Mouse (Mus musculus): Measurements from ENCODE around the gene Hoxd4. TPM values are rescaled to one million over a fixed set of nuclear protein-coding genes. Genes with fewer than 3 reads are reported as not detected.

Hoxd4 gene
- polyA plus RNA-seq, 1 experiment from 2014 or later, result 4.7 TPM

DNA sequence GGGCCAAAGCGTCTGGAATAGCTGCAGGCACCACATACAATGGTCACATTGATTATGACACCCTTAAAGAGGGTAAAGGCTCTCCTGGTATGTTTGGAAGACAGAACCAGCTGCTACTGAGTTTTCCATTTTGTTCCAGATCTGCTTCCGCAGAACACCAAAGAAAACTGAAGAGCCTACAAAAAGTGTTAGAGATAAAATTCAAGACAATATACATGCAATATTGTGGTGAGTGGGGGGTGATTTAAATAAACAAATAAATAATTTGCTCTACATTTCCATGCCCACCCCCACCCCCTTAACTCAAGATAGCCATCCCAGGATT is 27.7 kb downstream of the Hoxd4 start:
- no peaks in the 10 kb centered on the region for H3K27me3 ChIP-seq (ENCODE audit: control insufficient read depth, insufficient read depth, low read length)
- H3K27ac ChIP-seq (ENCODE audit: low read depth, low read length), result peak overlapping the region; percentile 92
- H3K4me1 ChIP-seq (ENCODE audit: control insufficient read depth, insufficient read depth, low read length), result peaks cover 66% of the 10 kb centered on the region
- H3K36me3 ChIP-seq (ENCODE audit: control insufficient read depth, insufficient read depth, low read length), result peaks cover 7% of the 10 kb centered on the region; the same call in 1 of the 2 replicates
- peak overlapping the region; percentile 55; the same call in 1 of the 2 replicates for H3K9ac ChIP-seq (replicated peaks; ENCODE audit: low read depth, low read length)
- 8% methylated on average over 2 of the region's 2 CpGs for WGBS
- peak overlapping the region; percentile 66 for H3K4me2 ChIP-seq (ENCODE audit: low read depth, low read length)
- no peak for ATAC-seq (ENCODE audit: low read depth)
- peak overlapping the region; percentile 27; the same call in 1 of the 2 replicates for H3K4me3 ChIP-seq (ENCODE audit: low read depth, low read length)
- H3K9me3 ChIP-seq (ENCODE audit: control insufficient read depth, low read length), result no peaks in the 10 kb centered on the region

DNA sequence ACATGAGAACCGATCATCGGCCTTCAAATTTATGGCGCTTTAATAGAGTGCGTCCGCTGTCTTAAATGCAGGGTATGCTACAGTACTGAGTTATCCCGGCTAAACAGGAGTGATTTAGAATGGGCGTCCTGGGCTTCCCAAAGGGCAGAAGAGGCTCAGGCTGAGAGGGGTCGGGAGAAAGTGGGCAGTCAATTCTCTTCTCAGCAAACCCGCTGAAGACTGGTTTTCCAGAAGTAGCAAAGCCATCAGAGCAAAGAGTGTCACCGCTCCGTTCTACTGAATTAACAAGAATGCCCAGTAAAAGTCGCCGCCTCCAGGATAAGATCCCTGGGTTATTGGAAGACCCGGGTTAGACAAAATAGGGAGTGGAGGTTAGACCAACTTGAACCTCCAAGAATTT is 28.1 kb downstream of the Hoxd4 start:
- Histone ChIP-seq H3K4me3 (ENCODE audit: low read depth, low read length) (peak overlapping the region; percentile 27), H3K36me3 (ENCODE audit: control insufficient read depth, insufficient read depth, low read length) (peaks cover 7% of the 10 kb centered on the region; the same call in 1 of the 2 replicates), H3K27me3 (ENCODE audit: control insufficient read depth, insufficient read depth, low read length) (no peaks in the 10 kb centered on the region), H3K9me3 (ENCODE audit: control insufficient read depth, low read length) (no peaks in the 10 kb centered on the region), H3K4me1 (ENCODE audit: control insufficient read depth, insufficient read depth, low read length) (peaks cover 65% of the 10 kb centered on the region), H3K9ac (replicated peaks; ENCODE audit: low read depth, low read length) (peak overlapping the region; percentile 55; the same call in 1 of the 2 replicates), H3K4me2 (ENCODE audit: low read depth, low read length) (peak overlapping the region; percentile 66), H3K27ac (ENCODE audit: low read depth, low read length) (peak overlapping the region; percentile 92)
- 3% methylated on average over 14 of the region's 14 CpGs for WGBS
- no peak for ATAC-seq (ENCODE audit: low read depth)

DNA sequence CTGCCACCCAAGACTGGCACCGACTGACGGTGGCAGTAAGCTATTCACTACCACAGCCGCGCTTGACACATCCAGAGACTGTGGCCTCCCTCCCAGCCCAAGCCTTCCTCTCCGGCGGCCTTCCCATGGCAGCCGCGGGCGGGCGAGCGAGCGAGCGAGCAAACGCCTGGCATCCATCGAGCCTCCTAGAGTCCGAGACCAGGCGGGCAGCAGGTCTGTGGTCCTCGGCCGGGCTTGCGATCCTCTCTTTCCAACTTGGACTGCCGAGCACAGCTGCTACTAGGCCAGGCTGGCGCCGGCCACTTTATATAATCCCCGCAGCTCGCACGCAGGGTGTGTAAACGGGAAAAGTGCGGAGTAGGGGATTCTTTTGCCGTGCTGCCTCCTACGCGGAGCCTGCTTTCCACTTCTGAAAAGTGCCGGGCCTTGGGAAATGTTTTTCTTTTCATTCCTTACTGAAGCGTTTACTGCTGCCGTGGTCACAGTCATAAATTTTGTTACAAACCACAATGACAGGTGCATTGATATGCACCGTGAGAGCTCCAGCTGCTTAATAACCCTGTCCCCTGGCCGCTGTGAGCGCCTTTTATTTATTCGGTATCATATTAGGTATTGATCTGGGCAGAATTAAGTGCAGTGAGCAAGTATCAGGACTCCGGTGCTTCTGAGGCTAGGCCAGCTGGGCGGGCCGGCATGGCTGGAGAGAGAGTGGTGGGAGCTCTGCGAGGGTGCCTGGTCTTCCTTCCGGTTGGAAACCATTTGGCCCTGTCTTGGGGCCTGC is 28.8 kb downstream of the Hoxd4 start:
- Histone ChIP-seq H3K4me2 (ENCODE audit: low read depth, low read length) (peak overlapping the region; percentile 66), H3K27me3 (ENCODE audit: control insufficient read depth, insufficient read depth, low read length) (no peaks in the 10 kb centered on the region), H3K36me3 (ENCODE audit: control insufficient read depth, insufficient read depth, low read length) (0 out of 2 replicates have a peak, but pooled peaks cover 3% of the 10 kb centered on the region), H3K4me1 (ENCODE audit: control insufficient read depth, insufficient read depth, low read length) (peaks cover 65% of the 10 kb centered on the region), H3K27ac (ENCODE audit: low read depth, low read length) (peak overlapping the region; percentile 92), H3K4me3 (ENCODE audit: low read depth, low read length) (peak overlapping the region; percentile 27), H3K9me3 (ENCODE audit: control insufficient read depth, low read length) (no peaks in the 10 kb centered on the region), H3K9ac (replicated peaks; ENCODE audit: low read depth, low read length) (peak overlapping the region; percentile 55)
- under 1% methylated on average over 43 of the region's 43 CpGs for WGBS
- ATAC-seq (ENCODE audit: low read depth), result peak; percentile 41; the same call in 1 of the 2 replicates

DNA sequence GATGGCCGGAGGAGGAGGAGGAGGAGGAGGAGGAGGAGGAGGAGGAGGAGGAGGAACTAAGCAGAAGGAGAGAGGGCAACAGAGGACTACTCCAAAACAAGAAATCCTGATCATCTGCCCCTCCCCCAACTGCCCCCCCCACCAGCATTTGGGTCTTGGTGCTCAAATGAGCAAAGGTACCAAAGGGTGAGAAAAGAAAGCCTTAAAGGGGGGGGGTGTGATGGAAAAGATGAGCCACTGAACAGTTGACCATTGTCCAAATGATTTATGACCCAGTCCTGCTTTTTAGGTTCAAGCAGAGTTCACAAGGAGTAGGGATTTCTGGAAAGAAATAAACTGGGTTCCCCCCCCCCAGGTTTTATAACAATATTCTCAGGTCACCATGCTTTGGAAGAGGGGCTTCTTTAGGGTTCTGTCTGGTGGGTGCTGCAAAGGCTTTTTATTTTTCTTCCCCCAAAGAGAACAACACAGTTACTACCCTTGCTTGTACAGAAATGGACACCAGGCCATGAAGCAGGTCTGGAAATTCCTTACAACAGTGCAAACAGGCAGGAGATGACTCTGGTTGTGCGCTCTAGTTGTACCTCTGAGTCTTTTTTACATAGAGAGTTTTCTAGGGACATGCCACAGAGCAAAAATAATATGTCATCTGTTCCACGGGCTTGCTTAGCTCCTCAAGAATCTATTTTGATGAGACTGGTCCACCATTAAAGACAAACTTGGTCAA is 29.7 kb downstream of the Hoxd4 start:
- Histone ChIP-seq H3K9ac (replicated peaks; ENCODE audit: low read depth, low read length) (no peak overlapping the region), H3K36me3 (ENCODE audit: control insufficient read depth, insufficient read depth, low read length) (peaks cover 6% of the 10 kb centered on the region; the same call in 1 of the 2 replicates), H3K27ac (ENCODE audit: low read depth, low read length) (peak overlapping the region; percentile 25; the same call in 1 of the 2 replicates), H3K4me2 (ENCODE audit: low read depth, low read length) (no peak overlapping the region), H3K9me3 (ENCODE audit: control insufficient read depth, low read length) (no peaks in the 10 kb centered on the region), H3K4me3 (ENCODE audit: low read depth, low read length) (no peak overlapping the region), H3K4me1 (ENCODE audit: control insufficient read depth, insufficient read depth, low read length) (peaks cover 65% of the 10 kb centered on the region), H3K27me3 (ENCODE audit: control insufficient read depth, insufficient read depth, low read length) (no peaks in the 10 kb centered on the region)
- ATAC-seq (ENCODE audit: low read depth), result no peak
- whole genome bisulfite sequencing, result 31% methylated on average over 2 of the region's 3 CpGs

DNA sequence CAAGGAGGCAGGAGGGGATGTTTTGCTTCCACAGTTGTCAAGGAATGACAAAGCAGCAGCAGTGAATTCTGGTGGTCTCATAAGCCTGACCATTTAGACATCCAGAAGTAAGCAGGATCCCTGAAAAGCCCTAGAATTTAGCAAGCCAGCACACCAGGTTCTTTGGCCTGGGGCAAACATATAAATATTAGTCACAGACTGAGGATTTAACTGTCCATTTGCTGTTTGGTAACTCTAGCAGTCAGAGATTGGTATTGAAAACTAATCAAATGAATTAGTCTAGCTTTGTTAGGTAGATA is 30.2 kb downstream of the Hoxd4 start:
- ATAC-seq (ENCODE audit: low read depth), result no peak
- H3K4me2 ChIP-seq (ENCODE audit: low read depth, low read length), result no peak overlapping the region

DNA sequence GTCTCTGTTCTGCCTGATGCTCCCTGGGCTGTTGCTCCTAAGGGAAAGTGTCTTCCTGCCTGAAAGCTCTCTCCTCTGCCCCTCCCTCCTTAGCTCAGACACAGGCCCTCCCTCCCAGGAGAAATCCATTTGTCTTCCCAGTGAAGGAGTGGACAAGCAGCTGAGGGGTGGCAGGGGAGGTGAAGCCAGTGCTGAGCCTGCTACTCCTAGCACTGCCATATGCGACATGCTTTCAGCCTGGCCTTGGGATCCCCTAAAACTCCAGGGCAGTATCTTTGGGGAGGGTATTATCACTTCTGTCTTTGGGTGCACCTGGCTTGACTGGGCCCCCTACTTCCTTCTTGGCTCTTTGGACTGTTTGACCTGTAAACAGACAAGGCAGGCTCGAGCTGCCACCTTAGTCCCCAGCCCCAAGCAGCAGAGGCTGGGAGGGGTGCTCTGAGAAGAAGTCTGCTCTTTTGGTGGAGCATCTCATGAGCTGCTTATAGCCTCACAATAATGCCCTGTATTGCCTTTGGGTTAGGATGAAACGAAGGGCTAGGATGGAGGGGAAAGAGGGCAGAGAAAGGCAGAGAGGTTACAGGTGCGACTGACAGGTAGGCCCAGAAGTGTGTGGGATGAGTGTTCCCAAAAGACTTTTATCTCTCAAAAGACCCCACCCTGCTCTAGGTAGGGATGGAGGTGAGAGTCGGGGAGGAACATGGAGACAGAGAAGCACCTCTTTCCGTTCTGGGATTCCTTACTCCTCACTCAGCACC is 34.0 kb downstream of the Hoxd4 start:
- Histone ChIP-seq H3K9me3 (ENCODE audit: control insufficient read depth, low read length) (no peaks in the 10 kb centered on the region), H3K4me2 (ENCODE audit: low read depth, low read length) (peak overlapping the region; percentile 66), H3K9ac (replicated peaks; ENCODE audit: low read depth, low read length) (peak overlapping the region; percentile 62; the same call in 1 of the 2 replicates), H3K27ac (ENCODE audit: low read depth, low read length) (peak overlapping the region; percentile 91), H3K4me1 (ENCODE audit: control insufficient read depth, insufficient read depth, low read length) (peaks cover 61% of the 10 kb centered on the region), H3K27me3 (ENCODE audit: control insufficient read depth, insufficient read depth, low read length) (no peaks in the 10 kb centered on the region), H3K36me3 (ENCODE audit: control insufficient read depth, insufficient read depth, low read length) (peaks cover 14% of the 10 kb centered on the region), H3K4me3 (ENCODE audit: low read depth, low read length) (peak overlapping the region; percentile 22; the same call in 1 of the 2 replicates)
- WGBS, result 7% methylated on average over 6 of the region's 6 CpGs
- no peak for ATAC-seq (ENCODE audit: low read depth)

More for the DNA sequence above, 30.2 kb downstream of the Hoxd4 start:
- H3K4me3 ChIP-seq (ENCODE audit: low read depth, low read length), result no peak overlapping the region
- peak overlapping the region; percentile 25; the same call in 1 of the 2 replicates for H3K27ac ChIP-seq (ENCODE audit: low read depth, low read length)
- peaks cover 65% of the 10 kb centered on the region for H3K4me1 ChIP-seq (ENCODE audit: control insufficient read depth, insufficient read depth, low read length)
- no peak overlapping the region for H3K9ac ChIP-seq (replicated peaks; ENCODE audit: low read depth, low read length)
- H3K9me3 ChIP-seq (ENCODE audit: control insufficient read depth, low read length), result no peaks in the 10 kb centered on the region
- H3K27me3 ChIP-seq (ENCODE audit: control insufficient read depth, insufficient read depth, low read length), result no peaks in the 10 kb centered on the region
- H3K36me3 ChIP-seq (ENCODE audit: control insufficient read depth, insufficient read depth, low read length), result peaks cover 11% of the 10 kb centered on the region

DNA sequence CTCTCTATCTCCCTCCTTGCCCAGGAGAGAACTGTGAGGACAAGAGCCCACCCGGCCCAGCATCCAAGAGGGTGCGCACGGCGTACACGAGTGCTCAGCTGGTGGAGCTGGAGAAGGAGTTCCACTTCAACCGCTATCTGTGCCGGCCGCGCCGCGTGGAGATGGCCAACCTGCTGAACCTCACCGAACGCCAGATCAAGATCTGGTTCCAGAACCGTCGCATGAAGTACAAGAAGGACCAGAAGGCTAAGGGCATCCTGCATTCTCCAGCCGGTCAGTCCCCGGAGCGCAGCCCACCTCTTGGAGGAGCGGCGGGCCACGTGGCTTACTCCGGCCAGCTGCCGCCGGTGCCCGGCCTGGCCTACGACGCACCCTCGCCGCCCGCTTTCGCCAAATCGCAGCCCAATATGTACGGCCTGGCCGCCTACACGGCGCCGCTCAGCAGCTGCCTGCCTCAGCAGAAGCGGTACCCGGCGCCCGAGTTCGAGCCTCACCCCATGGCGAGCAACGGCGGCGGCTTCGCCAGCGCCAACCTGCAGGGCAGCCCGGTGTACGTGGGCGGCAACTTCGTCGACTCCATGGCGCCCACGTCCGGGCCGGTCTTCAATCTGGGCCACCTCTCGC is 34.7 kb downstream of the Hoxd4 start:
- 0 out of 2 replicates have a peak, but pooled peaks have one; percentile 1 for ATAC-seq (ENCODE audit: low read depth)
- H3K4me3 ChIP-seq (ENCODE audit: low read depth, low read length), result peak overlapping the region; percentile 22
- H3K27ac ChIP-seq (ENCODE audit: low read depth, low read length), result peak overlapping the region; percentile 91
- H3K4me1 ChIP-seq (ENCODE audit: control insufficient read depth, insufficient read depth, low read length), result peaks cover 60% of the 10 kb centered on the region
- peak overlapping the region; percentile 66 for H3K4me2 ChIP-seq (ENCODE audit: low read depth, low read length)
- H3K9me3 ChIP-seq (ENCODE audit: control insufficient read depth, low read length), result no peaks in the 10 kb centered on the region
- no peaks in the 10 kb centered on the region for H3K27me3 ChIP-seq (ENCODE audit: control insufficient read depth, insufficient read depth, low read length)
- peak overlapping the region; percentile 62 for H3K9ac ChIP-seq (replicated peaks; ENCODE audit: low read depth, low read length)
- H3K36me3 ChIP-seq (ENCODE audit: control insufficient read depth, insufficient read depth, low read length), result peaks cover 14% of the 10 kb centered on the region
- under 1% methylated on average over 58 of the region's 58 CpGs for WGBS

DNA sequence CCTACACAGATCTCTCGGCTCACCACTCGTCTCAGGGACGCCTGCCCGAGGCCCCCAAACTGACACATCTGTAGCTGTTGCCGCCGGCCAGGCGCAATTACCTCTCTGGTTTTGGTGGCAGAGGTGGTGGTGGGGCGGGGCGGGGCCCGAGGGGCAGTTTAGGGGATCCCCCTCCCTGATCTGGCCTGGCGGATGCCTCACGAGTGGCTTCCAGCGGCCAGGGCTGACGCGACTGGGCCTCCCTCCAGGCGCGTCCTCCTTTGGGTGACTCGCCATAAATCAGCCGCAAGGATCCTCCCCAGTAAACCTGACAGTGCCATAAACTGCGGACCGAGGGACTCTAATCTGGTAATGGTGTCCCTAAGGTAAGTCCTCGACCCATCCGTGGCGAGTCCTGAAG is 35.3 kb downstream of the Hoxd4 start:
- H3K4me3 ChIP-seq (ENCODE audit: low read depth, low read length), result peak overlapping the region; percentile 22
- ATAC-seq (ENCODE audit: low read depth), result peak; percentile 7; the same call in 1 of the 2 replicates
- H3K4me2 ChIP-seq (ENCODE audit: low read depth, low read length), result peak overlapping the region; percentile 66
- WGBS, result 3% methylated on average over 24 of the region's 24 CpGs
- H3K9me3 ChIP-seq (ENCODE audit: control insufficient read depth, low read length), result no peaks in the 10 kb centered on the region
- no peaks in the 10 kb centered on the region for H3K27me3 ChIP-seq (ENCODE audit: control insufficient read depth, insufficient read depth, low read length)
- peak overlapping the region; percentile 62 for H3K9ac ChIP-seq (replicated peaks; ENCODE audit: low read depth, low read length)
- H3K27ac ChIP-seq (ENCODE audit: low read depth, low read length), result peak overlapping the region; percentile 91
- peaks cover 14% of the 10 kb centered on the region for H3K36me3 ChIP-seq (ENCODE audit: control insufficient read depth, insufficient read depth, low read length)
- peaks cover 63% of the 10 kb centered on the region for H3K4me1 ChIP-seq (ENCODE audit: control insufficient read depth, insufficient read depth, low read length)
